Comparison of ENCODE assay signal across 8 mouse cellular contexts in genomic region chr5:139379771-139380384, GRCm38 (mm10). TPM values are rescaled to one million over a fixed set of nuclear protein-coding genes. Genes with fewer than 3 reads are reported as not detected.
DNase-seq lines count a peak whose midpoint lies in the region; ATAC-seq and TF ChIP-seq lines count a peak whose summit lies in the region.

No protein-coding gene starts in this region.

- no peak for DNase-seq in testis, postnatal 14 days (ENCODE audit: low spot score)
- no peak for DNase-seq in cerebellum, adult 8-10 months
- DNase-seq in urinary bladder, postnatal 14 days (ENCODE audit: low spot score) = no peak
- DNase-seq in right cerebral cortex, adult 18-20 months = no peak

- 23% methylated on average over 8 of the region's 8 CpGs for WGBS in forebrain, embryonic 13.5 days
- WGBS in liver, embryonic 12.5 days (ENCODE audit: insufficient replicate concordance) = 8% methylated on average over 8 of the region's 8 CpGs
- 15% methylated on average over 8 of the region's 8 CpGs for WGBS in stomach, embryonic 16.5 days

- no peaks in the 10 kb centered on the region for H3K27me3 ChIP-seq in testis, adult 2 months (ENCODE audit: control insufficient read depth, insufficient read depth, low read length)
- H3K27me3 ChIP-seq in forebrain, embryonic 13.5 days = peaks cover 8% of the 10 kb centered on the region; the same call in 1 of the 2 replicates
- H3K27me3 ChIP-seq in liver, embryonic 12.5 days (replicated peaks) = no peaks in the 10 kb centered on the region
- H3K27me3 ChIP-seq in stomach, embryonic 16.5 days (ENCODE audit: control insufficient read depth, insufficient read depth, low read length) = no peaks in the 10 kb centered on the region

- no peaks in the 10 kb centered on the region for H3K9me3 ChIP-seq in forebrain, embryonic 13.5 days (replicated peaks)
- no peaks in the 10 kb centered on the region for H3K9me3 ChIP-seq in liver, embryonic 12.5 days (replicated peaks)
- H3K9me3 ChIP-seq in stomach, embryonic 16.5 days (replicated peaks; ENCODE audit: control insufficient read depth, low read length) = no peaks in the 10 kb centered on the region

- H3K27ac ChIP-seq in testis, adult 2 months (ENCODE audit: control insufficient read depth, insufficient read depth, low read depth, low read length) = peak overlapping the region; percentile 75
- H3K27ac ChIP-seq in forebrain, embryonic 13.5 days = no peak overlapping the region
- H3K27ac ChIP-seq in liver, embryonic 12.5 days = peak overlapping the region; percentile 100
- H3K27ac ChIP-seq in stomach, embryonic 16.5 days (ENCODE audit: low read length) = peak overlapping the region; percentile 75

- peak overlapping the region; percentile 73 for H3K9ac ChIP-seq in forebrain, embryonic 13.5 days
- H3K9ac ChIP-seq in liver, embryonic 12.5 days = peak overlapping the region; percentile 83
- peak overlapping the region; percentile 79 for H3K9ac ChIP-seq in stomach, embryonic 16.5 days (ENCODE audit: low read length)

- peak overlapping the region; percentile 95 for H3K4me2 ChIP-seq in forebrain, embryonic 13.5 days
- peak overlapping the region; percentile 91 for H3K4me2 ChIP-seq in liver, embryonic 12.5 days
- peak overlapping the region; percentile 80 for H3K4me2 ChIP-seq in stomach, embryonic 16.5 days (ENCODE audit: low read depth, low read length)

- TF ChIP-seq POLR2A in testis, adult 2 months (IDR thresholded peaks at IDR 0.05; ENCODE audit: control insufficient read depth, low read depth, low read length) = no peak

- no peak; the same call in 1 of the 2 replicates for ATAC-seq in forebrain, embryonic 13.5 days
- ATAC-seq in liver, embryonic 12.5 days = peak; percentile 6
- ATAC-seq in stomach, embryonic 16.5 days (ENCODE audit: insufficient read depth, low FRiP score) = no peak

- no peak for TF ChIP-seq CTCF in testis, adult 2 months (IDR thresholded peaks at IDR 0.05; ENCODE audit: control insufficient read depth, insufficient read depth, insufficient replicate concordance, low read depth, low read length)

- H3K36me3 ChIP-seq in testis, adult 2 months (ENCODE audit: control insufficient read depth, insufficient read depth, low read length) = no peaks in the 10 kb centered on the region
- no peaks in the 10 kb centered on the region for H3K36me3 ChIP-seq in forebrain, embryonic 13.5 days (ENCODE audit: poor library complexity, severe bottlenecking)
- H3K36me3 ChIP-seq in liver, embryonic 12.5 days = peaks cover 14% of the 10 kb centered on the region
- no peaks in the 10 kb centered on the region for H3K36me3 ChIP-seq in stomach, embryonic 16.5 days (ENCODE audit: control insufficient read depth, insufficient read depth, low read length)

- peaks cover 29% of the 10 kb centered on the region for H3K4me1 ChIP-seq in testis, adult 2 months (ENCODE audit: control insufficient read depth, insufficient read depth, low read length)
- H3K4me1 ChIP-seq in forebrain, embryonic 13.5 days = peaks cover 29% of the 10 kb centered on the region
- H3K4me1 ChIP-seq in liver, embryonic 12.5 days = peaks cover 95% of the 10 kb centered on the region
- peaks cover 44% of the 10 kb centered on the region for H3K4me1 ChIP-seq in stomach, embryonic 16.5 days (ENCODE audit: control insufficient read depth, insufficient read depth, low read length)

- H3K4me3 ChIP-seq in testis, adult 2 months (ENCODE audit: control insufficient read depth, low read depth, low read length) = peak overlapping the region; percentile 89
- peak overlapping the region; percentile 61 for H3K4me3 ChIP-seq in forebrain, embryonic 13.5 days
- peak overlapping the region; percentile 78 for H3K4me3 ChIP-seq in liver, embryonic 12.5 days
- peak overlapping the region; percentile 68 for H3K4me3 ChIP-seq in stomach, embryonic 16.5 days (replicated peaks; ENCODE audit: low read length)

RNA-seq across cellular contexts. Expression of gene Gpr146, which starts 2.4 kb away (rescaled TPM):
- 1.2 TPM in 2 replicates for polyA plus RNA-seq in testis, adult 2 months (2012; rRNA removed)
- 0.93 and 0.97 TPM in 2 replicates for polyA plus RNA-seq in forebrain, embryonic 13.5 days (2015; fragmentation: Nextera tagmentation; extraction: Ambion mirVana)
- polyA plus RNA-seq in liver, embryonic 12.5 days (2016; fragmentation: Nextera tagmentation; extraction: Ambion mirVana) = 18.3 and 19.3 TPM in 2 replicates
- 3.1 and 4.2 TPM in 2 replicates for polyA plus RNA-seq in stomach, embryonic 16.5 days (2015; fragmentation: Nextera tagmentation; extraction: Ambion mirVana)

RNA-seq across cellular contexts. Expression of gene C130050O18Rik, which starts 25.2 kb away (rescaled TPM):
- 0.12 TPM in 1 of 2 replicates, not detected in the other for polyA plus RNA-seq in testis, adult 2 months (2012; rRNA removed)
- polyA plus RNA-seq in forebrain, embryonic 13.5 days (2015; fragmentation: Nextera tagmentation; extraction: Ambion mirVana) = 0.11 and 0.18 TPM in 2 replicates
- polyA plus RNA-seq in liver, embryonic 12.5 days (2016; fragmentation: Nextera tagmentation; extraction: Ambion mirVana) = 0.72 and 0.75 TPM in 2 replicates
- 0.80 and 1.2 TPM in 2 replicates for polyA plus RNA-seq in stomach, embryonic 16.5 days (2015; fragmentation: Nextera tagmentation; extraction: Ambion mirVana)

RNA-seq across cellular contexts. Expression of gene Cyp2w1, which starts 27.5 kb away (rescaled TPM):
- 0.07 TPM in 1 of 2 replicates, not detected in the other for polyA plus RNA-seq in testis, adult 2 months (2012; rRNA removed)
- not detected in 2 replicates for polyA plus RNA-seq in forebrain, embryonic 13.5 days (2015; fragmentation: Nextera tagmentation; extraction: Ambion mirVana)
- polyA plus RNA-seq in liver, embryonic 12.5 days (2016; fragmentation: Nextera tagmentation; extraction: Ambion mirVana) = not detected in 2 replicates
- polyA plus RNA-seq in stomach, embryonic 16.5 days (2015; fragmentation: Nextera tagmentation; extraction: Ambion mirVana) = 11.4 and 11.5 TPM in 2 replicates

RNA-seq across cellular contexts. Expression of gene Cox19, which starts 28.7 kb away (rescaled TPM):
- polyA plus RNA-seq in testis, adult 2 months (2012; rRNA removed) = 42.2 and 49.9 TPM in 2 replicates
- polyA plus RNA-seq in forebrain, embryonic 13.5 days (2015; fragmentation: Nextera tagmentation; extraction: Ambion mirVana) = 111 and 117 TPM in 2 replicates
- polyA plus RNA-seq in liver, embryonic 12.5 days (2016; fragmentation: Nextera tagmentation; extraction: Ambion mirVana) = 72.3 and 73.8 TPM in 2 replicates
- polyA plus RNA-seq in stomach, embryonic 16.5 days (2015; fragmentation: Nextera tagmentation; extraction: Ambion mirVana) = 107 and 114 TPM in 2 replicates

RNA-seq across cellular contexts. Expression of gene Gper1, which starts 43.1 kb away (rescaled TPM):
- 0.27 and 0.43 TPM in 2 replicates for polyA plus RNA-seq in testis, adult 2 months (2012; rRNA removed)
- 5.3 and 5.9 TPM in 2 replicates for polyA plus RNA-seq in forebrain, embryonic 13.5 days (2015; fragmentation: Nextera tagmentation; extraction: Ambion mirVana)
- polyA plus RNA-seq in liver, embryonic 12.5 days (2016; fragmentation: Nextera tagmentation; extraction: Ambion mirVana) = 0.39 and 0.51 TPM in 2 replicates
- 2.9 and 3.6 TPM in 2 replicates for polyA plus RNA-seq in stomach, embryonic 16.5 days (2015; fragmentation: Nextera tagmentation; extraction: Ambion mirVana)

Comparison
In these comparisons a context has a peak if more than half of its experiments do, and no peak if none do; other contexts are left out.
1. RNA of gene Cyp2w1, which starts 27.5 kb away (polyA plus RNA-seq): 11.4 to 11.5 TPM in stomach, embryonic 16.5 days; 0.07 TPM in testis, adult 2 months, not detected in forebrain, embryonic 13.5 days and not detected in liver, embryonic 12.5 days; every median in the first group is over 10 times any median in the second.
2. Peak in every context shown above with its lines, with median percentiles within 50 percentile points of each other: H3K4me3 ChIP-seq, H3K4me2 ChIP-seq and H3K9ac ChIP-seq.